Mouse (Mus musculus) brain, embryonic 14.5 days (tissue): Measurements from ENCODE around the gene Ebf1.

ENCODE experiments used
- CTCF ChIP-seq: fragments of 200-500 bp; IDR thresholded peaks from 2 replicates; pipeline ENCODE4 v1.5.1; 2012; ENCODE audit warnings: inconsistent platforms, mild to moderate bottlenecking, moderate library complexity, borderline replicate concordance; ENCODE audit not compliant: insufficient read depth, insufficient read length; ENCODE audit errors: extremely low read depth
- POLR2A ChIP-seq: fragments of 200-500 bp; IDR thresholded peaks from 2 replicates; pipeline ENCODE4 v1.6.1; 2012; ENCODE audit warnings: mild to moderate bottlenecking, inconsistent platforms, borderline replicate concordance; ENCODE audit not compliant: poor library complexity, insufficient read depth, insufficient read length, severe bottlenecking; ENCODE audit errors: extremely low read depth

GRCm38 (mm10) chr11:44686378-44686777, 69.3 kb downstream of the Ebf1 start:
- no peak for TF ChIP-seq CTCF
- no peak for TF ChIP-seq POLR2A
